24 mouse cellular contexts compared by ENCODE assay signal in the genomic region with DNA sequence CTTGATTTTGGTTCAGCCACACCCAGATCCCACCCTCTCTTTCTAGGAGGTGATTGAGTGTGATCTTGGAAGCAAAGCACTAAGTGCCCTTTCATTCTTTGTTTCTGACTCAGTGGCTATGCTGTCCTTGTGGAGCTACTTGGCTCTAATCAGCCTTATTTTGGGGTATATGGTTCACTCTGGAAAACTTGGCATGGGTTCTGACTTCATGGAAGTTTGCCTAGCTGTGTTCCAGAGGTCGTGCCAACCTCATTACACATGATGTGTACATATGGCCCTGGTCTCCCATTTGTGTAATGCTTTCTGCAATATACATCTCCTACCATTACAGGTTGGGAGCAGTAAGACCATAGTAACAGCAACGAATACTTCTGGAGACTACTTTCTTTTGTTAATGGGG.
"Had no signal": no experiment of that assay in that cellular context is flagged by ENCODE, and none has a peak within 500 bp of the region (broad histone marks: within the 10 kb centered on the region; RNA-seq: fewer than 3 reads in every experiment).

No protein-coding gene starts in this region.

- ATAC-seq: liver, embryonic 12.5 days; midbrain, embryonic 13.5 days; midbrain, embryonic 16.5 days had no signal

- H3K4me1 ChIP-seq: limb, embryonic 10.5 days; limb, embryonic 13.5 days; liver, embryonic 12.5 days; liver, embryonic 15.5 days; lung, embryonic 15.5 days; megakaryocyte, embryonic 14.5 days; midbrain, embryonic 10.5 days; midbrain, embryonic 13.5 days; neural tube, embryonic 13.5 days had no signal

- H3K36me3 ChIP-seq: limb, embryonic 10.5 days; limb, embryonic 13.5 days; liver, embryonic 12.5 days; liver, embryonic 15.5 days; lung, embryonic 15.5 days; midbrain, embryonic 10.5 days; midbrain, embryonic 13.5 days; neural tube, embryonic 13.5 days had no signal

- H3K9me3 ChIP-seq: limb, embryonic 10.5 days; limb, embryonic 13.5 days; liver, embryonic 12.5 days; liver, embryonic 15.5 days; lung, embryonic 15.5 days; megakaryocyte, embryonic 14.5 days; midbrain, embryonic 10.5 days; midbrain, embryonic 13.5 days; neural tube, embryonic 13.5 days had no signal

- DNase-seq: kidney, postnatal 25 days; layer of hippocampus, adult 9-11 months; liver; lung, adult 18-20 months; lung, postnatal 10 days; lung, postnatal 36 days; right cerebral cortex, postnatal 4 days; thymus, adult 2 months; thymus, postnatal 14 days; thymus, postnatal 4 days had no signal

- H3K27ac ChIP-seq: kidney, postnatal 0 days; layer of hippocampus, adult 2 months; limb, embryonic 10.5 days; limb, embryonic 13.5 days; liver, embryonic 12.5 days; liver, embryonic 15.5 days; lung, embryonic 15.5 days; midbrain, embryonic 10.5 days; midbrain, embryonic 13.5 days; neural tube, embryonic 13.5 days; stomach, postnatal 0 days had no signal

- H3K9ac ChIP-seq: limb, embryonic 13.5 days; liver, embryonic 12.5 days; liver, embryonic 15.5 days; lung, embryonic 15.5 days; midbrain, embryonic 13.5 days; neural tube, embryonic 13.5 days had no signal

- H3K4me3 ChIP-seq: layer of hippocampus, adult 2 months; limb, embryonic 10.5 days; limb, embryonic 13.5 days; liver, embryonic 12.5 days; liver, embryonic 15.5 days; lung, embryonic 15.5 days; megakaryocyte, embryonic 14.5 days; midbrain, embryonic 10.5 days; midbrain, embryonic 13.5 days; myocyte; neural tube, embryonic 13.5 days had no signal

- H3K4me2 ChIP-seq: limb, embryonic 13.5 days; liver, embryonic 12.5 days; liver, embryonic 15.5 days; lung, embryonic 15.5 days; midbrain, embryonic 13.5 days; neural tube, embryonic 13.5 days had no signal

- H3K27me3 ChIP-seq: limb, embryonic 13.5 days; liver, embryonic 12.5 days; liver, embryonic 15.5 days; lung, embryonic 15.5 days; megakaryocyte, embryonic 14.5 days; midbrain, embryonic 13.5 days; neural tube, embryonic 13.5 days had no signal
